Mouse (Mus musculus): ENCODE data around the gene Hoxd3. TPM values are rescaled to one million over a fixed set of nuclear protein-coding genes. Genes with fewer than 3 reads are reported as not detected.

The Hoxd3 gene
- total RNA-seq, 1 experiment = 0.40 TPM

- Histone ChIP-seq H3K27ac (ENCODE audit: insufficient read depth, low read depth, low read length, poor library complexity, severe bottlenecking) (no peak overlapping the region), H3K9ac (ENCODE audit: insufficient read depth, low read depth, low read length, poor library complexity, severe bottlenecking) (no peak overlapping the region), H3K9me3 (ENCODE audit: control insufficient read depth, insufficient read depth, low read depth, low read length) (no peaks in the 10 kb centered on the region), H3K4me1 (ENCODE audit: control insufficient read depth in 2 of 2, insufficient read depth in 2 of 2, low read length in 2 of 2, poor library complexity in 1 of 2) (peaks cover 0 to 4% of the 10 kb centered on the region in 2 experiments; a peak in 1 of 4 replicates), H3K36me3 (ENCODE audit: control insufficient read depth, insufficient read depth, low read length, poor library complexity, severe bottlenecking) (no peaks in the 10 kb centered on the region), H3K4me3 (ENCODE audit: insufficient read depth in 1 of 2, low read depth in 1 of 2, low read length in 2 of 2, poor library complexity in 1 of 2, severe bottlenecking in 1 of 2) (peak overlapping the region; percentile 42 to 60)
- TF ChIP-seq HCFC1 (IDR thresholded peaks at IDR 0.05; ENCODE audit: borderline replicate concordance, insufficient read depth, low read length) (no peak), ZC3H11A (IDR thresholded peaks at IDR 0.05; ENCODE audit: borderline replicate concordance, low read depth, low read length) (no peak), CHD2 (IDR thresholded peaks at IDR 0.05; ENCODE audit: low read depth, low read length) (no peak), ZNF384 (IDR thresholded peaks at IDR 0.05; ENCODE audit: low read depth, low read length) (no peak), MAFK (IDR thresholded peaks at IDR 0.05; ENCODE audit: insufficient read depth, low read depth, low read length) (no peak)
- DNase-seq (ENCODE audit: low read depth, low spot score) = no peak
- in situ Hi-C loops (cut with MboI; ENCODE audit: low sequenced_read_pairs in 2 of 2, unreplicated experiment in 2 of 2) = no loop called here
Measured at GRCm38 (mm10) chr2:74726973-74727639, 15.4 kb downstream of the Hoxd3 start.

- in situ Hi-C loops (cut with MboI; ENCODE audit: low sequenced_read_pairs in 2 of 2, unreplicated experiment in 2 of 2) = no loop called here
- peaks cover 0 to 4% of the 10 kb centered on the region in 2 experiments; a peak in 1 of 4 replicates for H3K4me1 ChIP-seq (ENCODE audit: control insufficient read depth in 2 of 2, insufficient read depth in 2 of 2, low read length in 2 of 2, poor library complexity in 1 of 2)
- no peak overlapping the region for H3K9ac ChIP-seq (ENCODE audit: insufficient read depth, low read depth, low read length, poor library complexity, severe bottlenecking)
Measured at GRCm38 (mm10) chr2:74727640-74728302, 16.0 kb downstream of the Hoxd3 start.

GRCm38 (mm10) chr2:74728303-74728680, 16.6 kb downstream of the Hoxd3 start:
- H3K36me3 ChIP-seq (ENCODE audit: control insufficient read depth, insufficient read depth, low read length, poor library complexity, severe bottlenecking) = no peaks in the 10 kb centered on the region
- H3K9ac ChIP-seq (ENCODE audit: insufficient read depth, low read depth, low read length, poor library complexity, severe bottlenecking) = no peak overlapping the region
- no peak for TF ChIP-seq CHD2 (IDR thresholded peaks at IDR 0.05; ENCODE audit: low read depth, low read length)
- no peak for TF ChIP-seq MAFK (IDR thresholded peaks at IDR 0.05; ENCODE audit: insufficient read depth, low read depth, low read length)
- TF ChIP-seq HCFC1 (IDR thresholded peaks at IDR 0.05; ENCODE audit: borderline replicate concordance, insufficient read depth, low read length) = no peak
- no peak for TF ChIP-seq ZNF384 (IDR thresholded peaks at IDR 0.05; ENCODE audit: low read depth, low read length)
- no peak for TF ChIP-seq ZC3H11A (IDR thresholded peaks at IDR 0.05; ENCODE audit: borderline replicate concordance, low read depth, low read length)
- in situ Hi-C loops (cut with MboI; ENCODE audit: low sequenced_read_pairs in 2 of 2, unreplicated experiment in 2 of 2) = no loop called here
- H3K4me3 ChIP-seq (ENCODE audit: insufficient read depth in 1 of 2, low read depth in 1 of 2, low read length in 2 of 2, poor library complexity in 1 of 2, severe bottlenecking in 1 of 2) = peak overlapping the region in 1 of 2 experiments; percentile 5; a peak in 1 of 4 replicates
- no peak overlapping the region for H3K27ac ChIP-seq (ENCODE audit: insufficient read depth, low read depth, low read length, poor library complexity, severe bottlenecking)
- peaks cover 0 to 3% of the 10 kb centered on the region in 2 experiments; a peak in 1 of 4 replicates for H3K4me1 ChIP-seq (ENCODE audit: control insufficient read depth in 2 of 2, insufficient read depth in 2 of 2, low read length in 2 of 2, poor library complexity in 1 of 2)
- no peak for DNase-seq (ENCODE audit: low read depth, low spot score)
- no peaks in the 10 kb centered on the region for H3K9me3 ChIP-seq (ENCODE audit: control insufficient read depth, insufficient read depth, low read depth, low read length)

More at GRCm38 (mm10) chr2:74727640-74728302, 16.0 kb downstream of the Hoxd3 start:
- Histone ChIP-seq H3K27ac (ENCODE audit: insufficient read depth, low read depth, low read length, poor library complexity, severe bottlenecking) (no peak overlapping the region), H3K36me3 (ENCODE audit: control insufficient read depth, insufficient read depth, low read length, poor library complexity, severe bottlenecking) (no peaks in the 10 kb centered on the region), H3K4me3 (ENCODE audit: insufficient read depth in 1 of 2, low read depth in 1 of 2, low read length in 2 of 2, poor library complexity in 1 of 2, severe bottlenecking in 1 of 2) (peak overlapping the region; percentile 42 to 60), H3K9me3 (ENCODE audit: control insufficient read depth, insufficient read depth, low read depth, low read length) (no peaks in the 10 kb centered on the region)
- no peak for TF ChIP-seq MAFK (IDR thresholded peaks at IDR 0.05; ENCODE audit: insufficient read depth, low read depth, low read length)
- TF ChIP-seq HCFC1 (IDR thresholded peaks at IDR 0.05; ENCODE audit: borderline replicate concordance, insufficient read depth, low read length) = no peak
- no peak for TF ChIP-seq CHD2 (IDR thresholded peaks at IDR 0.05; ENCODE audit: low read depth, low read length)
- TF ChIP-seq ZC3H11A (IDR thresholded peaks at IDR 0.05; ENCODE audit: borderline replicate concordance, low read depth, low read length) = no peak
- no peak for TF ChIP-seq ZNF384 (IDR thresholded peaks at IDR 0.05; ENCODE audit: low read depth, low read length)
- no peak for DNase-seq (ENCODE audit: low read depth, low spot score)

GRCm38 (mm10) chr2:74730331-74730730, 18.6 kb downstream of the Hoxd3 start:
- TF ChIP-seq ZNF384 (IDR thresholded peaks at IDR 0.05; ENCODE audit: low read depth, low read length) (no peak), CHD2 (IDR thresholded peaks at IDR 0.05; ENCODE audit: low read depth, low read length) (no peak), ZC3H11A (IDR thresholded peaks at IDR 0.05; ENCODE audit: borderline replicate concordance, low read depth, low read length) (no peak), MAFK (IDR thresholded peaks at IDR 0.05; ENCODE audit: insufficient read depth, low read depth, low read length) (no peak), HCFC1 (IDR thresholded peaks at IDR 0.05; ENCODE audit: borderline replicate concordance, insufficient read depth, low read length) (no peak)
- Histone ChIP-seq H3K9me3 (ENCODE audit: control insufficient read depth, insufficient read depth, low read depth, low read length) (no peaks in the 10 kb centered on the region), H3K36me3 (ENCODE audit: control insufficient read depth, insufficient read depth, low read length, poor library complexity, severe bottlenecking) (no peaks in the 10 kb centered on the region), H3K4me3 (ENCODE audit: insufficient read depth in 1 of 2, low read depth in 1 of 2, low read length in 2 of 2, poor library complexity in 1 of 2, severe bottlenecking in 1 of 2) (no peak overlapping the region), H3K4me1 (ENCODE audit: control insufficient read depth in 2 of 2, insufficient read depth in 2 of 2, low read length in 2 of 2, poor library complexity in 1 of 2) (no peaks in the 10 kb centered on the region; a peak in 1 of 4 replicates), H3K9ac (ENCODE audit: insufficient read depth, low read depth, low read length, poor library complexity, severe bottlenecking) (no peak overlapping the region), H3K27ac (ENCODE audit: insufficient read depth, low read depth, low read length, poor library complexity, severe bottlenecking) (no peak overlapping the region)
- DNase-seq (ENCODE audit: low read depth, low spot score) = no peak
- in situ Hi-C loops (cut with MboI; ENCODE audit: low sequenced_read_pairs in 2 of 2, unreplicated experiment in 2 of 2) = no loop called here

All from ES-E14 (cell line).